In genomic region chr1:75230335-75230994, GRCm38 (mm10) we compare ENCODE assay signal across 18 mouse cellular contexts. TPM values are rescaled to one million over a fixed set of nuclear protein-coding genes. Genes with fewer than 3 reads are reported as not detected.
DNase-seq lines count a peak whose midpoint lies in the region; ATAC-seq lines count a peak whose summit lies in the region.
"Had no signal": no experiment of that assay in that cellular context is flagged by ENCODE, and none has a peak within 500 bp of the region (broad histone marks: within the 10 kb centered on the region; RNA-seq: fewer than 3 reads in every experiment).

No protein-coding gene starts in this region.

- ATAC-seq in megakaryocyte, adult 5-6 weeks (ENCODE audit: poor library complexity, severe bottlenecking) = peak; percentile 59
- ATAC-seq: forebrain, embryonic 14.5 days; Patski had no signal

- peak; percentile 84 for DNase-seq in 3134 (ENCODE audit: extremely low read depth, insufficient read length, low spot score)
- peak; percentile 45 for DNase-seq in 3T3-L1 (ENCODE audit: low read depth, low spot score)
- peak; percentile 70 for DNase-seq in liver
- no peak for DNase-seq in layer of hippocampus, postnatal 36 days
- DNase-seq in ovary, postnatal 36 days (ENCODE audit: low spot score) = no peak
- no peak for DNase-seq in cerebellum, postnatal 36 days
- DNase-seq: cerebellum, adult 9-10 months; gastrocnemius, postnatal 36 days; kidney, adult 2 months; kidney, postnatal 14 days; layer of hippocampus, adult 9-11 months; right cerebral cortex, postnatal 4 days had no signal

RNA-seq across cellular contexts. Expression of gene A630095N17Rik, which starts 1.4 kb away (rescaled TPM):
- not detected in 2 replicates for total RNA-seq in megakaryocyte, adult 5-6 weeks (2015)
- not detected in 2 replicates for total RNA-seq in megakaryocyte, adult 5-6 weeks (2017)
- total RNA-seq in layer of hippocampus, postnatal 36 days (2021) = not detected
- total RNA-seq: adrenal gland, postnatal 4 days; gastrocnemius, postnatal 36 days; heart, postnatal 25 days; left cerebral cortex, postnatal 10 days had no signal

RNA-seq across cellular contexts. Expression of gene Dnajb2, which starts 5.7 kb away (rescaled TPM):
- total RNA-seq in megakaryocyte, adult 5-6 weeks (2015) = 1.9 and 2.6 TPM in 2 replicates
- total RNA-seq in megakaryocyte, adult 5-6 weeks (2017) = 5.9 and 7.3 TPM in 2 replicates
- 10 to 100 TPM; 74.3 to 75.8 TPM for total RNA-seq in layer of hippocampus, postnatal 36 days (2021)

RNA-seq across cellular contexts. Expression of gene Tuba4a, which starts 10.8 kb away (rescaled TPM):
- 373 and 391 TPM in 2 replicates for total RNA-seq in megakaryocyte, adult 5-6 weeks (2015)
- total RNA-seq in megakaryocyte, adult 5-6 weeks (2017) = 160 and 168 TPM in 2 replicates
- total RNA-seq in layer of hippocampus, postnatal 36 days (2021) = 100 to 1,000 TPM; 517 to 555 TPM

RNA-seq across cellular contexts. Expression of gene Stk16, which starts 19.8 kb away (rescaled TPM):
- total RNA-seq in megakaryocyte, adult 5-6 weeks (2015) = 99.9 and 101 TPM in 2 replicates
- 71.1 and 84.6 TPM in 2 replicates for total RNA-seq in megakaryocyte, adult 5-6 weeks (2017)
- total RNA-seq in layer of hippocampus, postnatal 36 days (2021) = 10 to 100 TPM; 88.0 to 89.0 TPM

RNA-seq across cellular contexts. Expression of gene Glb1l, which starts 19.9 kb away (rescaled TPM):
- 7.5 and 8.2 TPM in 2 replicates for total RNA-seq in megakaryocyte, adult 5-6 weeks (2015)
- total RNA-seq in megakaryocyte, adult 5-6 weeks (2017) = 6.7 and 12.2 TPM in 2 replicates
- 10 to 100 TPM; 13.0 to 19.1 TPM for total RNA-seq in layer of hippocampus, postnatal 36 days (2021)

Comparison
In these comparisons a context has a peak if more than half of its experiments do, and no peak if none do; other contexts are left out.
1. DNase-seq: peak in 3134 (single experiment), 3T3-L1 (single experiment) and liver (single experiment); none in layer of hippocampus, postnatal 36 days (0 of 2), ovary, postnatal 36 days (single experiment) and cerebellum, postnatal 36 days (0 of 2).
2. RNA of gene Dnajb2, which starts 5.7 kb away (total RNA-seq): 74.3 to 75.8 TPM in layer of hippocampus, postnatal 36 days; 1.9 to 7.3 TPM in megakaryocyte, adult 5-6 weeks; every median in the first group is over 4 times any median in the second.